Mouse (Mus musculus) left cerebral cortex, postnatal 25 days (tissue): ENCODE measurements around the gene Doc2a. TPM values are rescaled to one million over a fixed set of nuclear protein-coding genes. Genes with fewer than 3 reads are reported as not detected.
A peak's percentile ranks its signal among the peaks of the same experiment; 100 is the strongest.

Experiments used
- DNase-seq, 2 experiments: peaks; one replicate each; pipeline ENCODE4 v3.0.0; 2022; ENCODE audit warnings: low spot score in 2 of 2, mixed read lengths in 1 of 2
- intact Hi-C: fragments of 180-260 bp; cut with DNase I; formaldehyde crosslinking; loops from one replicate; pipeline ENCODE4 v1.15.1; 2025
- total RNA-seq, 2 experiments: library from RNA; stranded (reverse); gene quantifications; 2 replicates each; pipeline ENCODE4 v1.2.3; 2021

Gene Doc2a
- 10 to 100 TPM; 47.8 to 57.6 TPM for total RNA-seq

- DNase-seq: no peak
- intact Hi-C loops: no loop called here
These were observed at the start of gene Doc2a for GRCm38 (mm10) chr7:126847116-126847420. TSS of gene Doc2a (plus strand) at chr7:126847416.

GRCm38 (mm10) chr7:126798127-126799049 lies 48.8 kb upstream of the Doc2a start:
- peak in 1 of 2 experiments; percentile 50 for DNase-seq
- intact Hi-C loops: loop anchor here (1.0 to 5.0 kb wide), 4 partner anchors 22 to 296 kb away; partner anchors contain the start of genes Atxn2l, Maz and Ypel3

- peak; percentile 95 to 99 for DNase-seq
- intact Hi-C loops: loop anchor here (1.0 to 5.0 kb wide), 4 partner anchors 22 to 297 kb away; partner anchors contain the start of genes Atxn2l, Maz and Ypel3
These were observed 48.2 kb upstream of the Doc2a start for GRCm38 (mm10) chr7:126799050-126799467.

DNA sequence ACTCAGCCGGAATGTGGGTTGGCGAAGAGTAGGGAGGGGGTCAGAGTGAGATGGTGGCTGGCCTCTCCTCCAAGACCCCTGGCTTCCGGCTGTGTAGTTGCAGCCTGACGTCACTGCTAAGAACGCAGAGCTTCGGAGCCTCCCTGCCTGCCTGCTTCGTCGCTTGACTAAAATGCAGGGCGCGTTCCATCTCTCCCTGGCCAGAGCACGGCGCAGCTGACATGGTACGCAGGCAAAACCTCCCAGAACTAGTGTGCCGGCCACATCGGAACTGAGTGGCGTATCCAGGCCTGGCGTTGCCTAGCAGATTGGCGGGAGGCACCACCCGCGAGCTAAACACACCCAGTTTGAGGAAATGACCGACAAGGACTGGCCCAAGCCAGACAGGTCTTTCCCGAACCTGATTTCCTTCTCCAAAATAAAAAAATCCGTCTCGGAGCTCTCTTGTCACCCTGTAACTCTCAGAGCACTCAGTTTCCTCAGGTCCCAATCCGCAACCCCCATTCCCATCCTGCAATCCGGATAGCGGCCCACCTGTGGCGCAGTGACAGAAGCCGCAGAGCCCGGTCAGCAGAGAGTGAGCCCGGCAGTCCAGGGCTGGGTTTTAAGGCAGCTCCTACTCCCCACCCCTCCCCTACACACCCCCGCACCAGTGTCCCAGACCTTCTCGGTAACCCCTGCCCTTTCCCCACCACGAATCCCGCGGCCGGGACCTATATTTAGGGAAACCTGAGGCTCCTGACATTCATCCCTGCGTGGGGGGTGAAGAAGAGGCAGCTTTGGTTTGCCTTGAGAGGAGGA lies 47.5 kb upstream of the Doc2a start:
- DNase-seq: peak in 1 of 2 experiments; percentile 89
- intact Hi-C loops: loop anchor here (1.0 to 5.0 kb wide), 4 partner anchors 23 to 297 kb away; partner anchors contain the start of genes Atxn2l, Maz and Ypel3

- DNase-seq: peak in 1 of 2 experiments; percentile 79
- intact Hi-C loops: no loop called here
These were observed 46.8 kb upstream of the Doc2a start for GRCm38 (mm10) chr7:126800269-126801056.

- no peak for DNase-seq
- intact Hi-C loops: no loop called here
These were observed 46.2 kb upstream of the Doc2a start for GRCm38 (mm10) chr7:126801057-126801422.

DNA sequence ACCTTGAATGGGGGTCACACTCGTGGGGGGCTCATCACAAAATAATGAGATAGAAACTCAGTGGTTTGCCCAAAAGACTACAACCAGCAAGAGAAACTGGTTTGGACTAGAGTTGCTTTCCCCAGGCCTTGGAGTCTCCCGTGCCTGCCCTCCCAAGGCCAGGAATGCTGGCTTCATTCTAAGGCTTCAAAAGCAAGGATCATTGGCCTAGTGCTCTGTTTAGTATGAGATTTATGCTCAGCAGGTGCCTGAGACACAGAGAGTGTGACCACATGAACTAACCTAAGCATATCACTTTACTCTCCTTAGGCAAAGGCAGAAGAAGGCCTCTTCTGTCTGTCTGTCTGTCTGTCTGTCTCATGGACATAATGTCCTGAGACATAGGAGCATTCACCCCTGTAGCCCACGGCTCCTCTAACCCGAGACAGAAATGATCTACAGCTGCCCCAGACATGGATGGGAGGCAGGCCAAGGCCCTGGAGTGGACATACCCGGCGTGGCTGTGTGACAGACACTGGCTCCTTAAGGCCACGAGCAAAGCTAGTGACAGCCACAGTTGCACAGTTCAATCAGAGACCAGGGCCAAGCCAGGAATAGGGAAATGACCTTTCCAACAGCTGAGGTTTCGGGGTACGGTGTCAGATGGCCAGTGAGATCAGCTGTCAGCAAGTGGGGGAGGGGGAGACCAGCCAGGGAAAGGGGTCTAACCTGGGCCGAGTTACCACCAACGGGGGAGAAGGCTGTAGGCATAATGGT lies 44.9 kb upstream of the Doc2a start:
- DNase-seq: no peak
- intact Hi-C loops: no loop called here

GRCm38 (mm10) chr7:126803181-126803580 lies 44.0 kb upstream of the Doc2a start:
- DNase-seq: no peak
- intact Hi-C loops: no loop called here

DNA sequence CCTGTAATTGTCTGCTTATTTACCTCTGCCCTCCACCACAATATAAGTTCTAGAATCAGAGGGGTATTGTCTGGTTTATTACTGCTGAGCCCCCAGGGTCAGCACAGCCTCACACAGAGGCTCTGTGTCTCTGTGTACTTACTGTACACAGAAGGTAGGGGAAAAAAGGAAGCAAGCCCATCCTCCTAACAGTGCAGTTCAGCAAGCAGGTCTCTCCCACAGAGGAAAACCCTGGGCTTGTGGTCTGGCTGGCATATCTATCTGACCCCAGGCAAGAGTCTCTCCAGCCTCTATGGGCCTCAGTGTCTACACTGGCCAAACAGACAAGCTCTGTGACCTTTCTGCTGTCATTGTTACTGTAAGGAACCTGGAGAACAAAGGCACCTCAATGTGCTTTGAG lies 43.5 kb upstream of the Doc2a start:
- intact Hi-C loops: no loop called here
- no peak for DNase-seq

DNA sequence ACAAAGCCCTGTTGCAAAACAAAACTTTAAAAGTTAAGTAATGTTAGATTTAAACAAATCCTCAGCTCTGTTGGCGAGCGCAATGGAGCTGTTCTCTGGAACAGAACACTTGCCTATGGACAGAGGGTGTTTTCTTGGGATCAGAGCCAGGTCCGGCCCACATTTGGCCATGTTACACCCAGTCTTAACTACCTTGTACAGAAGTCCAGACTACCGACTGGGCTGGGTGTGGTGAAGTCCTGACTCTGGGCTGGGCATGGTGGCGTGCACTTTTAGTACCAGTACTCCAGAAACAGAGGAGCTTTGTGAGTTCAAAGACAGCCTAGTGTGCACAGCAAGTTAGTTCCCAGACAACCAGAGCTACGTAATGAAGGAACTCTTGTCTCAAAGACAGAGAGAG lies 40.3 kb upstream of the Doc2a start:
- DNase-seq: no peak
- intact Hi-C loops: no loop called here

- intact Hi-C loops: no loop called here
- no peak for DNase-seq
These were observed 39.8 kb upstream of the Doc2a start for GRCm38 (mm10) chr7:126807405-126807804.

DNA sequence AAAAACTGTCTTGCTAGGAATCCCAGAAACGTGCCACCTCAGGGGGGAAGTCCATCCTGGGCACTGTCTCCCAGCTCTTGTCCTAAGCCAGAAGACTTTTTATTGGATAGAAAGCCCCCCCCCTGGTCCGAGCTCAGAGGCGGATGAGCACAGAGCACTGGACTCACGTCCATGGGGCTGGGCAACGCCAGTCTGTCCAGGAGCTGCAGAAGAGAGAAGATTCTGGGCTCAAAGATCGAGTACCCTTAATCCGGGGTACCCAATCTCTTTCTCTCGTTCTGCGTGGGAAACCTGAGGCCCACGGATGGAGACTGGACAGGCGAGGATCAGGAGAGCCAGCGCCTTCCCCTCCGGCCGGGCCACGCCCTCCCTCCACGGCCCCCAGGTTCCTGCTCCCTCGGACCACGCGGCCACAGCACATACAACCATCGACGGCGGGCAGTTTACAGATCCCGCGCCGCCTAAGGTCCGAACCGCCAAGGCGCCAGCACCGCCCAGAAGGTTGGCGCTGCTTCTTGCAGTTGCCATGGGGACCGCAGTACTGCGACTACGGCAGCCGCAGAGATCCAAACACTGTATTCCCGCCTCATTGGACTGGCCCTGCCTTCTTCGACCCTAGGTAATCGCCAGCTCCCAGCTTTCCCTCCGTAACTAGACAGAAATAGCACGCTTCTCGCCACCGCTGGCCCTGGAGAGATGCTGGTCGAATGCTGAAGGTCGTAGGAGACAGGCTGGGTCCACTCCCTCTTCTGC lies 38.3 kb upstream of the Doc2a start:
- DNase-seq: peak; percentile 90 to 96
- intact Hi-C loops: no loop called here

GRCm38 (mm10) chr7:126809723-126810369 lies 37.4 kb upstream of the Doc2a start:
- no peak for DNase-seq
- intact Hi-C loops: no loop called here

DNA sequence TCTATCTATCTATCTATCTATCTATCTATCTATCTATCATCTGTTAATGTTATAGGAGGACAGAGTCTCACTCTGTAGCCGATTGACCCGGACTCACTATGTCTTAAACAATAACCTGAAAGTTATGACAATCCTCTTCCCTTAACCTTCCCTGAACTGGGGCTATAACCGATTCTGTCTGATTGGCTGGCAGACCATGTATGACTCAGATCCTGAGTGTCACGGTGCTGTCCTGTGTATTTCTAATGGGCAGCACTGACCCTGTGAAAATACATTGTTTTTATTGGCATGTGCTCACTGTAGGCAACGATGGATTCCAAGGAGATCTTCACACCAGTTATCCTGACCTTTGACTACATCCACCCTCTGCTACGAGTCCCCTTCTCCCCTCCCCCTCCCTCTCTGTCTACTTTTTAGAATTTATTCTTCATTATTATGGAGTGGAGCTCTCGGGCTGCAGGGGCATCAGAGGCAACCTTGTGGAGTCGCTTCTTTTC lies 31.4 kb upstream of the Doc2a start:
- DNase-seq: no peak
- intact Hi-C loops: no loop called here

DNA sequence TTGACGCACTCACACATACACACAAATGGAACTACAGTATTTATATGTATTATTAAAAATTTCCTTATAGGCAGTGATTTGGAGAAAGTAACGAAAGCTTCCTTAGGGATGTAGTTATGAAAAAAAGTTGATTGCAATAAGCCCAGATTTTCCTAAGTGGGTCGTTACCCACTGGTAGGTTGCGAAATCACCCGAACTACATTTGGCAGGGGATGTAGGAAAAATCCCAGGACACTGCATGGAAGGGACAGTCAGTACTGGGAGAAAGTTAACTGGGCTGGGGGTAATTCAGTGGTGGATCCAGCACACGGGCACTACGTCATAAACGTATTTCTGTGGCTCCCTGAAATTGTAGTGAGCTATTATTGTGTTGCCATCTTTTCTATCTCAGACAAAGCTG lies 30.7 kb upstream of the Doc2a start:
- DNase-seq: no peak
- intact Hi-C loops: no loop called here

DNA sequence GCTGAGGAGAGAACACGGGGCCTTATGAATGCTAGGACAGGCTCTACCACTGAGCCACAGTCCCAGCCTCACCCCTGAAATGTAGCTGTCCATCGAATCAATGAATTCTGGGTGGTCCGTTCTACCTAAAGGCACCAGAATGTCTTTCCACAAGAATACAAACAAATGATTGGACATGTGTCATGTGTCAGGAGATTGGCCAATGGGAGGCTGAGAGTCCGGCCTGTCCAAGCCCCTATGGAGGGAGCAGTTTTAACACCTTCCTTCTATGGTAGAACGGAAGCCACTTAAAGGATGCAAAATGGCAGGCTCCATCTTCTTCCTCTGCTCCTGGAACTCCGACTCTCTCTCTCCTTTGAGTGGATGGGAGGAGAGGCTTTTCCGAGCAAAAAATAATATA lies 29.6 kb upstream of the Doc2a start:
- intact Hi-C loops: no loop called here
- DNase-seq: no peak

GRCm38 (mm10) chr7:126818818-126819217 lies 28.4 kb upstream of the Doc2a start:
- intact Hi-C loops: no loop called here

More at GRCm38 (mm10) chr7:126818818-126819217, 28.4 kb upstream of the Doc2a start:
- DNase-seq: no peak
